Mouse (Mus musculus) cerebellum, adult 2 months (tissue): Measurements from ENCODE around the gene Tsg101. TPM values are rescaled to one million over a fixed set of nuclear protein-coding genes. Genes with fewer than 3 reads are reported as not detected.
"Not testable (repeated sequence)": the region's sequence is repeated elsewhere in the genome, so short reads cannot be mapped to it uniquely, and the experiment has no call there.

Source experiments
- DNase-seq, 2 experiments: peaks; one replicate each; pipeline ENCODE4 v3.0.0; 2021
- H3K27ac ChIP-seq: fragments of 200-500 bp; 2 replicates; pipeline ENCODE4 v1.5.1; 2012; ENCODE audit warnings: low read length, control low read depth, inconsistent platforms; ENCODE audit not compliant: insufficient read depth
- H3K27me3 ChIP-seq: fragments of 200-500 bp; 2 replicates; pipeline ENCODE4 v1.6.1; 2012; ENCODE audit warnings: inconsistent platforms, mild to moderate bottlenecking, low read length, moderate library complexity; ENCODE audit not compliant: control insufficient read depth, insufficient read depth
- H3K4me1 ChIP-seq: fragments of 200-500 bp; 2 replicates; pipeline ENCODE4 v1.6.1; 2011; ENCODE audit warnings: low read length; ENCODE audit not compliant: control insufficient read depth, insufficient read depth
- H3K4me3 ChIP-seq: fragments of 200-500 bp; replicated peaks from 2 replicates; pipeline ENCODE3; 2011; ENCODE audit warnings: mild to moderate bottlenecking, low read depth, low read length, control low read depth; ENCODE audit not compliant: insufficient read depth
- CTCF ChIP-seq: fragments of 200-500 bp; IDR thresholded peaks from 2 replicates; pipeline ENCODE4 v1.5.1; 2011; ENCODE audit warnings: low read depth, mild to moderate bottlenecking, control low read depth, low read length, moderate library complexity, borderline replicate concordance; ENCODE audit not compliant: insufficient read depth
- POLR2A ChIP-seq: fragments of 200-500 bp; IDR thresholded peaks from 2 replicates; pipeline ENCODE4 v1.6.1; 2011; ENCODE audit warnings: low read length, control low read depth, borderline replicate concordance; ENCODE audit not compliant: insufficient read depth
- WGBS: fragments of 180-500 bp; shearing (Covaris S2); methylation state at CpG from one replicate; pipeline ENCODE4 v1.1.7; 2018; 5-methylcytosine and 5-hydroxymethylcytosine counted together
- polyA plus RNA-seq: library from polyadenylated mRNA; depleted of rRNA; stranded (reverse); fragments of >200 nt; gene quantifications from 2 replicates; pipeline ENCODE4 v1.2.3, GENCODE M21; 2012

Tsg101 gene
- polyA plus RNA-seq, 1 experiment, result 87.8 TPM

DNA sequence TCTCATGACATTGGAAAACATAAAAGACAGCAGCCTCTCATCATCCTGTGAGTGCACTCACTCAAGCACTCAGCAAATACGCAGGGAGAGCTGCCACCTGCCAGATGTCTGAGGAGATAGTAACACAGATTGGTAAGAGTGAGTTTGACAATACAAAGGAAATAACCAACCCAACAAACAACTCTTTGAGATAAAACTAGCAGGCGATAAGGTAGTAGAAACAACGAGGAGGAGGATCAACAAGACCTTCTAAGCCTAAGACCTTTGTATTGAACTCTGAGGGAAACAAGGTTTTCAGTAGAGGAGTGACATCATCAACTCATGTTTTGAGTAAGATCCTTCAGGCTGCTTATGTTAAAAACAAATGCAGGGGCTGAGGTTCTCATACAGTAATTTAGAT, 20.4 kb downstream of the Tsg101 start:
- TF ChIP-seq POLR2A, result no peak
- no peak for TF ChIP-seq CTCF
- no peak for DNase-seq
- Histone ChIP-seq H3K27me3 (no peaks in the 10 kb centered on the region), H3K4me3 (no peak overlapping the region), H3K4me1 (no peaks in the 10 kb centered on the region), H3K27ac (no peak overlapping the region)
- WGBS, result 91% methylated on average over 3 of the region's 3 CpGs

DNA sequence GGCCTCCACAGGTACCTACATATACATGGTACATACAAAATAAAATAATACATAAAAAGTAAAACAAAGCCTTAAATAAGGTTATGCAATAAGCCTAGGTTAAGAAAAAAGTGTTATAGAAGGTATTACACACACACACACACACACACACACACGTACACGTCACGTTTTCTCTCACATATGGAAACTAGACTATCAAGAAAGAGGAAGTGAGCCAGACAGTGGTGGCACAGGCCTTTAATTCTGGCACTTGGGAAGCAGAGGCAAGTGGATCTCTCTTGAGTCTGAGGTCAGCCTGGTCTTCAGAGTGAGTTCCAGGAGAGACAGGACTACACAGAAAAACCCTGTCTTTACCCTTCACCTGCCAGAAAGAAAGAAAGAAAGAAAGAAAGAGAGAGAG, 24.3 kb downstream of the Tsg101 start:
- 91% methylated on average over 3 of the region's 3 CpGs for WGBS
- TF ChIP-seq POLR2A, result no peak
- TF ChIP-seq CTCF, result no peak
- DNase-seq, result no peak
- Histone ChIP-seq H3K4me1 (no peaks in the 10 kb centered on the region), H3K27ac (no peak overlapping the region), H3K27me3 (no peaks in the 10 kb centered on the region), H3K4me3 (no peak overlapping the region)

DNA sequence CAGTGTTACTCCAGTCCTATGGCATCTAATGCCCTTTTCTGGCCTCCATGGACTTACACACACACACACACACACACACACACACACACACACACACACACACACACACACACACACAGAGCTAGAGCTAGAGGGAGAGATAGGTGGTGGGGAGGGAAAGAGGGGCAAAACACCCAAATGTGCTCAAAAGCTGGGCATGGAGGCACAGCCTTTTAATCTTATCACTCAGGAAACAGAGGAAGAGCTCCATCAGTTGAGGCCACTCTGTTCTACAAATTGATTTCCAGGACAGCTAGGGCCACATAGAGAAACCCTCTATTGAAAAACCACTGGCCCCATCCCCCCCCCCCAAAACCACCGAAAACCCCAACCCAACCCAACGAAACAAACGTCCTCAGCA, 36.5 kb downstream of the Tsg101 start:
- no peak for DNase-seq
- Histone ChIP-seq H3K27ac (no peak overlapping the region), H3K4me3 (no peak overlapping the region), H3K27me3 (no peaks in the 10 kb centered on the region), H3K4me1 (no peaks in the 10 kb centered on the region)
- no peak for TF ChIP-seq POLR2A
- TF ChIP-seq CTCF, result no peak
- WGBS, result 89% methylated on average over 3 of the region's 3 CpGs

DNA sequence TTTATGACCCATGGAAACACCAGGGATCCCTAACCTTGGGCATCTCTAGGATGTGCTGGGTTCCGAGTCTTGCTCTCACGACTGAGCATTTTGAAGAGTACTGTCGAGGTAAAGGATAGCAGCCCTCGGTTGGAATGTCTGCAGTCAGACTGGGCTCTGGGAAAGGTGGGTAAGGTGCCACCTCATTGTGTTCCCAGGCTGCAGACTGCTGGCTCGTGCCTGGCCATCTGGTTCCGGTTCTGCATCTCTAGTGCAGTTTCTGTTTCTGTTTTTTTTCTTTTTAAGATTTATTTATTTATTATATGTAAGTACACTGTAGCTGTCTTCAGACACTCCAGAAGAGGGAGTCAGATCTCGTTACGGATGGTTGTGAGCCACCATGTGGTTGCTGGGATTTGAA, 37.8 kb downstream of the Tsg101 start:
- 77% methylated on average over 8 of the region's 8 CpGs for WGBS
- not testable (repeated sequence) for DNase-seq, H3K27ac ChIP-seq

DNA sequence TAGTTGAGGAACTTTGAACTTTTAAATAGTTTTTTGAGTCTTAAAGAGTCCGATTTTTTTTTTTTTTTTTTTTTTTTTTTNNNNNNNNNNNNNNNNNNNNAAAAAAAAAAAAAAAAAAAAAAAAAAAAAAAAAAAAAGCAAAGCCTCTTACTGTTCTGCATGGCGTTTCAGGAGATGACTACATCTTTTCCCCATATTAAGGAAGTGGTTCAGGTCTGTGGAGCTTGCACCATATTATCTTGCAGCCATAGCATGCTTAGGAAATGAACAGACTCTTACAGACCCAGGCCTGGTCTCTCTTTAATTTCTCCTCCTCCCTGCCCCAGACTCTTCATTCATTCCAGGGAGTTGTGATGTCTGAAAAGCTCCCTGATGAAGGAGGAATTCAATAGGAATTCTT, 38.8 kb downstream of the Tsg101 start:
- TF ChIP-seq POLR2A, result no peak
- TF ChIP-seq CTCF, result no peak
- DNase-seq, result no peak
- Histone ChIP-seq H3K4me1 (no peaks in the 10 kb centered on the region), H3K4me3 (no peak overlapping the region), H3K27ac (no peak overlapping the region), H3K27me3 (no peaks in the 10 kb centered on the region)
- 87% methylated on average over 2 of the region's 2 CpGs for WGBS

More for the DNA sequence above, 37.8 kb downstream of the Tsg101 start:
- H3K4me3 ChIP-seq, H3K4me1 ChIP-seq, H3K27me3 ChIP-seq: not testable (repeated sequence)

DNA sequence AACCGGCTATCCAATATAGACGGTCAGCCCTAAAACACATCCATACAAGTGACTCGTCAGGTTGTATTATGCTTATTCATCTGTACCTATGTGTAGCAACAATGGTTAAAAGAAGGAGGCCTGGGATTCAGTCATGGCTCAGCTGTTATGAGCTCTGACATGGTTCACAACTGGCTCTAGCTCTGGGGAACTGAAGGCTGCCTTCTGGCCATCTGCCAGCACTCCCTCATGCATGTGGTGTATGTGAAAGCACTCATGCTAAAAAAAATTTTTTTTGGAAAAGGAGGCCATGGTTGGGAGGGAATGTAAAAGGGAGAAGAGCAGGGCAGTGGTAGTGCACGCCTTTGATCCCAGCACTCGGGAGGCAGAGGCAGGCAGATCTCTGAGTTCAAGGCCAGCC, 39.9 kb downstream of the Tsg101 start:
- DNase-seq, result no peak
- H3K4me1 ChIP-seq, result no peaks in the 10 kb centered on the region
- WGBS, result 77% methylated on average over 5 of the region's 5 CpGs
- no peaks in the 10 kb centered on the region for H3K27me3 ChIP-seq
- no peak for TF ChIP-seq CTCF
- no peak for TF ChIP-seq POLR2A
- H3K4me3 ChIP-seq, result no peak overlapping the region
- H3K27ac ChIP-seq, result no peak overlapping the region

DNA sequence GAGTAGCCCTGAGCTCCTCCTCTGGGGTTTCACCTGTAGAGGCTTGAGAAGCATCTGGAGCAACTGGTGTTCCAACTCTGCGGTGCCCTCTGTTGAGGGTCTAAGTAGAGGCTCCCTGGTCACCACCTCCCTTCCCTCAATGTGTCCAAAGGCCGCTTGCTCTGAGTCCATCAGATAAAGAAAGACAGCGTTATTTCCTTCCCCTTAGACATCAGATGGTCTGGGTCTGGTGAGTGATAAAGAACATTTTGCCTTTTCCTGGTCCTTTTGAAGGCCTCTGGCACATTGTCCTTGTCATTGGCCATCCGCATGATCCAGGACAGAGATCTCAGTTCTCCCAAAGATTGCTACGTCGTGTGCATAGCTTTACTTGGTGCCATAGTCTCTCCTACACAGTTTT, 42.5 kb downstream of the Tsg101 start:
- 87% methylated on average over 6 of the region's 6 CpGs for WGBS
- H3K4me3 ChIP-seq, result no peak overlapping the region
- no peak for DNase-seq
- H3K27ac ChIP-seq, result no peak overlapping the region
- H3K27me3 ChIP-seq, result no peaks in the 10 kb centered on the region
- no peaks in the 10 kb centered on the region for H3K4me1 ChIP-seq
- no peak for TF ChIP-seq CTCF

DNA sequence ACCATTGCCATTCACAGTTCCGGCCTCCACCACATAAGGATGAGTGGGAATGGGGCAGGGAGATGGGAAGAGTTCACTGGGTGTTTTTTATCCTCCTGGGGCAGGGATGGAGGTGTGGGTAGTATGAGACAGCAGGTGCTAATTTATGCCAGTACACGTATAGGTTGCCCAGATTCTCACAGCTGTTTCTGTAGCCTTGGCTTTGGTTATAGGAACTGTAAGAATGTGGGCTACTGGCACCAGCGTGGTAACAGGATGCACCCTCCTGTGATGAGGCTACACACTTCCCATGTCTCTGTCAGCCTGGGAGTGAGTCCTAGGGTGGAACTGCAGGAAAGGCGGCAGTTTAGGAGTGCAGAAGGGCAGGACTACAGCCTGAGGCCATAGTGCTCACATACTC, 42.9 kb downstream of the Tsg101 start:
- 44% methylated on average over 4 of the region's 4 CpGs for WGBS
- no peak for DNase-seq

DNA sequence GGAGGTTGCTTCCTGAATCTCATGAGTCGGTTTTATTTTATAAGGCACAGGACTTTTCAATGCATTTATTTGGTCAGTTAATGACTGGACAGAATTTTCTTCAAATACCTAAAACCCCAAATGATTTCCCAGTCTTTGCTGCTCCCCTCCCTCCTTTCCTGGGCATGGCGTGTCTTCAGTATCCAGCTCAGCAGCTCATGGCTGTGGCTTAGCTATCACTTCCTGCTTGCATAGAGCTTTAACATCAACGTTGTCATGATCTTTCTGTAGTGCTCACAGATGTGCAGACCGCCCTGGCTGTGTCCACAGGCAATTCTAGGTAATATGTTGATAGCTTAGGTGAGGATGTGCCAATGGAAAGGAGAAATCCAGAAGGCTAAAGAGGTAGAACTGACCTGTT, 47.8 kb downstream of the Tsg101 start:
- Histone ChIP-seq H3K4me3 (no peak overlapping the region), H3K27me3 (no peaks in the 10 kb centered on the region), H3K4me1 (no peaks in the 10 kb centered on the region), H3K27ac (no peak overlapping the region)
- TF ChIP-seq POLR2A (no peak), CTCF (no peak)
- 73% methylated on average over 4 of the region's 4 CpGs for WGBS
- no peak for DNase-seq

More for the DNA sequence above, 42.9 kb downstream of the Tsg101 start:
- Histone ChIP-seq H3K27ac (no peak overlapping the region), H3K4me1 (no peaks in the 10 kb centered on the region), H3K4me3 (no peak overlapping the region), H3K27me3 (no peaks in the 10 kb centered on the region)
- TF ChIP-seq CTCF, result no peak
- no peak for TF ChIP-seq POLR2A
